22 mouse cellular contexts compared by ENCODE assay signal in the genomic region with DNA sequence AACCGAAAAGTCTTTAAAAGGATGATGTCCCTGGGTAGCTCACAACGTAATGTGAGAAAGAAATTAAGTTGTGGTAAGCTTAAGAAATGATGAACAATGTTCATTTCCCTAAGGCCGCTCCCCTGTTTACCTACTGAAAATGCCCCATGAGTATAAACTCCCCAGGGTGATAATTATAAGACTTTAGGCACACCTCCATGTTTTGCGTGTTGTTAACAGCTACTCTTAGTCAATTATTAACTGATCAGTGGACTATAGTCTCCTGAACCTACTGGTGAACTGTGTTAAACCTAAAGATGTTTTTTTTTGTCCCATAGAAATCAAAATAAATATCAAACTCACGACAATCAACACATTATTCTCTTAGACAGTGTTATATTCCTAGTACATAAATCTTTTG. TPM values are rescaled to one million over a fixed set of nuclear protein-coding genes. Genes with fewer than 3 reads are reported as not detected.
A peak's percentile ranks its signal among the peaks of the same experiment; 100 is the strongest.
DNase-seq lines count a peak whose midpoint lies in the region; ATAC-seq lines count a peak whose summit lies in the region.
"Had no signal": no experiment of that assay in that cellular context is flagged by ENCODE, and none has a peak within 500 bp of the region (broad histone marks: within the 10 kb centered on the region; RNA-seq: fewer than 3 reads in every experiment).

A gene (minus strand): TSS at position 183 of the 400 bp plus-strand sequence.

- H3K36me3 ChIP-seq in liver, embryonic 16.5 days (ENCODE audit: control insufficient read depth, insufficient read depth): no peaks in the 10 kb centered on the region
- no peaks in the 10 kb centered on the region for H3K36me3 ChIP-seq in heart, embryonic 11.5 days (ENCODE audit: control insufficient read depth, insufficient read depth, low read length)
- H3K36me3 ChIP-seq: heart, embryonic 15.5 days; hindbrain, embryonic 15.5 days; limb, embryonic 13.5 days had no signal

- WGBS in liver, embryonic 16.5 days (ENCODE audit: insufficient replicate concordance): 52% methylated on average over 5 of the region's 5 CpGs
- 74% methylated on average over 5 of the region's 5 CpGs for WGBS in heart, embryonic 11.5 days (ENCODE audit: insufficient replicate concordance)

- H3K4me2 ChIP-seq in liver, embryonic 16.5 days (ENCODE audit: low read depth, low read length): no peak within 1 kb of the TSS
- H3K4me2 ChIP-seq in heart, embryonic 11.5 days: no peak within 1 kb of the TSS
- H3K4me2 ChIP-seq: forebrain, embryonic 13.5 days; heart, embryonic 15.5 days; hindbrain, embryonic 15.5 days; limb, embryonic 13.5 days; lung, embryonic 14.5 days had no signal

- peak; percentile 70; the same call in 1 of the 2 replicates for ATAC-seq in liver, embryonic 16.5 days (ENCODE audit: low read depth)
- ATAC-seq in heart, embryonic 11.5 days (replicated peaks; ENCODE audit: insufficient number of reproducible peaks, low FRiP score, low TSS enrichment): no peak
- ATAC-seq: forebrain, embryonic 13.5 days had no signal

- no peak within 1 kb of the TSS for H3K27ac ChIP-seq in liver, embryonic 16.5 days (ENCODE audit: low read length)
- no peak within 1 kb of the TSS for H3K27ac ChIP-seq in heart, embryonic 11.5 days (ENCODE audit: low read depth, low read length)
- H3K27ac ChIP-seq: forebrain, embryonic 13.5 days; heart, embryonic 15.5 days; hindbrain, embryonic 15.5 days; limb, embryonic 13.5 days had no signal

- DNase-seq in liver: no peak
- peak; percentile 47 to 75 for DNase-seq in kidney, adult 8-10 months
- DNase-seq in kidney, postnatal 36 days: peak; percentile 44 to 82
- DNase-seq in urinary bladder, postnatal 25 days (ENCODE audit: low spot score): no peak
- no peak for DNase-seq in right cerebral cortex, adult 2 months (ENCODE audit: low spot score in 2 of 2)
- DNase-seq: cerebellum, adult 8-10 months; gastrocnemius, postnatal 10 days; heart, adult 18-20 months; heart, postnatal 4 days; lung, embryonic 14.5 days; lung, postnatal 4 days; right cerebral cortex, adult 18-20 months; thymus, adult 18-20 months had no signal

- 0 out of 2 replicates have a peak within 1 kb of the TSS, but pooled peaks have one; percentile 17 for H3K4me3 ChIP-seq in liver, embryonic 16.5 days (ENCODE audit: low read depth, low read length)
- H3K4me3 ChIP-seq in heart, embryonic 11.5 days (ENCODE audit: low read depth, low read length): no peak within 1 kb of the TSS
- H3K4me3 ChIP-seq: erythroblast, embryonic 14.5 days; forebrain, embryonic 13.5 days; heart, embryonic 15.5 days; hindbrain, embryonic 15.5 days; limb, embryonic 13.5 days had no signal

- no peaks in the 10 kb centered on the region for H3K9me3 ChIP-seq in liver, embryonic 16.5 days (replicated peaks; ENCODE audit: control insufficient read depth, low read length)
- H3K9me3 ChIP-seq in heart, embryonic 11.5 days (replicated peaks; ENCODE audit: control insufficient read depth, low read length): no peaks in the 10 kb centered on the region
- H3K9me3 ChIP-seq: forebrain, embryonic 13.5 days; heart, embryonic 15.5 days; hindbrain, embryonic 15.5 days; limb, embryonic 13.5 days had no signal

- H3K27me3 ChIP-seq in liver, embryonic 16.5 days (ENCODE audit: control insufficient read depth, insufficient read depth, low read depth, low read length): no peaks in the 10 kb centered on the region
- no peaks in the 10 kb centered on the region for H3K27me3 ChIP-seq in heart, embryonic 11.5 days (ENCODE audit: control insufficient read depth, insufficient read depth, low read length)
- H3K27me3 ChIP-seq: forebrain, embryonic 13.5 days; heart, embryonic 15.5 days; hindbrain, embryonic 15.5 days; limb, embryonic 13.5 days had no signal

- no peak within 1 kb of the TSS for H3K9ac ChIP-seq in liver, embryonic 16.5 days (ENCODE audit: low read depth, low read length)
- no peak within 1 kb of the TSS for H3K9ac ChIP-seq in heart, embryonic 11.5 days (ENCODE audit: low read depth, low read length)
- H3K9ac ChIP-seq: forebrain, embryonic 13.5 days; heart, embryonic 15.5 days; hindbrain, embryonic 15.5 days; limb, embryonic 13.5 days; lung, embryonic 14.5 days had no signal

- H3K4me1 ChIP-seq in liver, embryonic 16.5 days (ENCODE audit: control insufficient read depth, low read depth, low read length): no peaks in the 10 kb centered on the region
- H3K4me1 ChIP-seq in heart, embryonic 11.5 days (ENCODE audit: control insufficient read depth, insufficient read depth, low read length): no peaks in the 10 kb centered on the region
- H3K4me1 ChIP-seq: forebrain, embryonic 13.5 days; heart, embryonic 15.5 days; hindbrain, embryonic 15.5 days had no signal

RNA-seq across cellular contexts. Expression of the gene that starts here (rescaled TPM):
- 6.0 and 6.4 TPM in 2 replicates for polyA plus RNA-seq in liver, embryonic 16.5 days (2015; fragmentation: Nextera tagmentation; extraction: Ambion mirVana)
- polyA plus RNA-seq in heart, embryonic 11.5 days (2014; fragmentation: Nextera tagmentation; extraction: Ambion mirVana): not detected in 2 replicates
- polyA plus RNA-seq: C2C12; embryonic facial prominence, embryonic 11.5 days; erythroblast, embryonic 14.5 days; forebrain, embryonic 13.5 days; heart, embryonic 15.5 days; hindbrain, embryonic 15.5 days; limb, embryonic 13.5 days; lung, embryonic 14.5 days had no signal

Comparison
In these comparisons a context has a peak if more than half of its experiments do, and no peak if none do; other contexts are left out.
1. DNase-seq: peak in kidney, adult 8-10 months (2 of 2) and kidney, postnatal 36 days (2 of 2); none in liver (single experiment), urinary bladder, postnatal 25 days (single experiment) and right cerebral cortex, adult 2 months (0 of 2).